29 mouse cellular contexts compared by ENCODE assay signal in the genomic region with DNA sequence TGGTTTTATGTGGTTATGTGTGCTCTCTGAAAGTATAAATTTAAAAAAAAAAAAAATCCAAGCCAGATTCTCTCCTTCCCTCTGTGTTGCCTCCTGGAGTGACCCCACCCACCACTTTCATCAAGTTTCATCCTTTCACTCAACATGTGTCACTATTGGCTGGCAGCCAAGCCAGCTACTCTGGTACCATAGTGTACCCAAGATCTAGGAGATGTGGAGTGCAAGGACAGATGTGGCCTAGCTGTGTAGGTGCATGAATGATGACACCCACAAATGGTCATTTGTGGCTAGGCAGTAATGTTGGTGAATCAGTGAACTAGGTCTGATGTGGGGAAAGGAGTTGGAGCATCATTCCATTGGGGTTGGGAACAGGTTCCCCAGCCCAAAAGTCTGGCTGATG. TPM values are rescaled to one million over a fixed set of nuclear protein-coding genes. Genes with fewer than 3 reads are reported as not detected.
DNase-seq lines count a peak whose midpoint lies in the region; ATAC-seq and TF ChIP-seq lines count a peak whose summit lies in the region.
"Had no signal": no experiment of that assay in that cellular context is flagged by ENCODE, and none has a peak within 500 bp of the region (broad histone marks: within the 10 kb centered on the region; RNA-seq: fewer than 3 reads in every experiment).

No protein-coding gene starts in this region.

- no peak overlapping the region for H3K9ac ChIP-seq in embryonic facial prominence, embryonic 14.5 days (ENCODE audit: low read depth, low read length)
- H3K9ac ChIP-seq in midbrain, postnatal 0 days (replicated peaks; ENCODE audit: low read length, poor library complexity, severe bottlenecking): no peak overlapping the region
- no peak overlapping the region for H3K9ac ChIP-seq in midbrain, embryonic 16.5 days (ENCODE audit: low read depth, low read length)
- H3K9ac ChIP-seq: embryonic facial prominence, embryonic 15.5 days; heart, embryonic 15.5 days; hindbrain, embryonic 14.5 days had no signal

- DNase-seq in embryonic facial prominence, embryonic 14.5 days (ENCODE audit: low spot score): peak; percentile 44
- DNase-seq in embryonic facial prominence, embryonic 10.5 days (ENCODE audit: low spot score): no peak
- DNase-seq in midbrain, postnatal 0 days (ENCODE audit: low spot score): no peak
- DNase-seq in 3T3-L1 (ENCODE audit: low read depth, low spot score) (peak; percentile 64), MN1 (ENCODE audit: low spot score) (peak; percentile 58)
- no peak for DNase-seq in heart, postnatal 36 days
- no peak for DNase-seq in spleen, adult 18-20 months
- DNase-seq: adrenal gland, postnatal 14 days; cerebellum, adult 11-12 months; cerebellum, adult 9-10 months; cerebellum, postnatal 25 days; gastrocnemius, postnatal 10 days; heart, postnatal 14 days had no signal

- no peak overlapping the region for H3K4me3 ChIP-seq in embryonic facial prominence, embryonic 14.5 days (ENCODE audit: low read depth, low read length)
- H3K4me3 ChIP-seq in embryonic facial prominence, embryonic 10.5 days: no peak overlapping the region
- H3K4me3 ChIP-seq in midbrain, postnatal 0 days (ENCODE audit: low read depth, low read length): no peak overlapping the region
- H3K4me3 ChIP-seq in midbrain, embryonic 16.5 days (ENCODE audit: low read depth, low read length): no peak overlapping the region
- H3K4me3 ChIP-seq: embryonic facial prominence, embryonic 15.5 days; erythroblast, embryonic 14.5 days; forebrain, embryonic 10.5 days; heart, adult 2 months; heart, embryonic 15.5 days; hindbrain, embryonic 10.5 days had no signal

- no peaks in the 10 kb centered on the region for H3K36me3 ChIP-seq in embryonic facial prominence, embryonic 14.5 days (ENCODE audit: control insufficient read depth, insufficient read depth, low read length)
- H3K36me3 ChIP-seq in embryonic facial prominence, embryonic 10.5 days (replicated peaks): no peaks in the 10 kb centered on the region; the same call in 1 of the 2 replicates
- H3K36me3 ChIP-seq in midbrain, postnatal 0 days (ENCODE audit: insufficient read depth, low read length): peaks cover 7% of the 10 kb centered on the region; the same call in 1 of the 2 replicates
- H3K36me3 ChIP-seq in midbrain, embryonic 16.5 days (ENCODE audit: control insufficient read depth, insufficient read depth, low read length): peaks cover 2% of the 10 kb centered on the region; the same call in 1 of the 2 replicates
- H3K36me3 ChIP-seq: embryonic facial prominence, embryonic 15.5 days; forebrain, embryonic 10.5 days; heart, embryonic 15.5 days; hindbrain, embryonic 10.5 days had no signal

- H3K27ac ChIP-seq in embryonic facial prominence, embryonic 14.5 days (replicated peaks; ENCODE audit: low read depth, low read length): no peak overlapping the region
- no peak overlapping the region for H3K27ac ChIP-seq in embryonic facial prominence, embryonic 10.5 days (replicated peaks)
- H3K27ac ChIP-seq in midbrain, postnatal 0 days (ENCODE audit: low read depth, low read length): no peak overlapping the region
- H3K27ac ChIP-seq in midbrain, embryonic 16.5 days (ENCODE audit: low read length): no peak overlapping the region
- H3K27ac ChIP-seq: embryonic facial prominence, embryonic 15.5 days; forebrain, embryonic 10.5 days; heart, adult 2 months; heart, embryonic 15.5 days; hindbrain, embryonic 10.5 days; hindbrain, embryonic 14.5 days had no signal

- no peaks in the 10 kb centered on the region for H3K27me3 ChIP-seq in embryonic facial prominence, embryonic 14.5 days (replicated peaks; ENCODE audit: control insufficient read depth, insufficient read depth, low read length)
- H3K27me3 ChIP-seq in embryonic facial prominence, embryonic 10.5 days (replicated peaks; ENCODE audit: low read depth, poor library complexity, severe bottlenecking): no peaks in the 10 kb centered on the region
- H3K27me3 ChIP-seq in midbrain, postnatal 0 days (ENCODE audit: insufficient read depth, low read length): no peaks in the 10 kb centered on the region
- no peaks in the 10 kb centered on the region for H3K27me3 ChIP-seq in midbrain, embryonic 16.5 days (ENCODE audit: control insufficient read depth, insufficient read depth, low read depth, low read length)
- H3K27me3 ChIP-seq: embryonic facial prominence, embryonic 15.5 days; heart, embryonic 15.5 days; Patski had no signal

- H3K4me2 ChIP-seq in embryonic facial prominence, embryonic 14.5 days (ENCODE audit: low read depth, low read length): no peak overlapping the region
- no peak overlapping the region for H3K4me2 ChIP-seq in midbrain, postnatal 0 days (ENCODE audit: low read depth, low read length, poor library complexity, severe bottlenecking)
- H3K4me2 ChIP-seq in midbrain, embryonic 16.5 days (ENCODE audit: low read length): no peak overlapping the region
- H3K4me2 ChIP-seq: embryonic facial prominence, embryonic 15.5 days; heart, embryonic 11.5 days; heart, embryonic 15.5 days; hindbrain, embryonic 14.5 days had no signal

- 0 out of 2 replicates have a peak, but pooled peaks have one; percentile 37 for ATAC-seq in embryonic facial prominence, embryonic 14.5 days (ENCODE audit: low read depth)
- 0 out of 2 replicates have a peak, but pooled peaks have one; percentile 26 for ATAC-seq in midbrain, postnatal 0 days (ENCODE audit: low FRiP score)
- no peak for ATAC-seq in midbrain, embryonic 16.5 days
- ATAC-seq: activated CD4-positive, CD25-positive, alpha-beta regulatory T cell, adult 4 months; forebrain, embryonic 16.5 days; Patski had no signal

- no peaks in the 10 kb centered on the region for H3K9me3 ChIP-seq in embryonic facial prominence, embryonic 14.5 days (ENCODE audit: control insufficient read depth, low read length)
- no peaks in the 10 kb centered on the region for H3K9me3 ChIP-seq in embryonic facial prominence, embryonic 10.5 days
- no peaks in the 10 kb centered on the region for H3K9me3 ChIP-seq in midbrain, postnatal 0 days (ENCODE audit: low read length)
- H3K9me3 ChIP-seq in midbrain, embryonic 16.5 days (replicated peaks; ENCODE audit: control insufficient read depth, low read length, poor library complexity, severe bottlenecking): no peaks in the 10 kb centered on the region
- H3K9me3 ChIP-seq: embryonic facial prominence, embryonic 15.5 days; forebrain, embryonic 10.5 days; heart, embryonic 15.5 days; hindbrain, embryonic 10.5 days had no signal

- no peak for TF ChIP-seq CTCF in midbrain, postnatal 0 days (IDR thresholded peaks at IDR 0.05)

- intact Hi-C loops in heart, postnatal 36 days (cut with DNase I): no loop called here

- H3K4me1 ChIP-seq in embryonic facial prominence, embryonic 14.5 days (ENCODE audit: control insufficient read depth, insufficient read depth, low read length): no peaks in the 10 kb centered on the region
- H3K4me1 ChIP-seq in embryonic facial prominence, embryonic 10.5 days: peaks cover 8% of the 10 kb centered on the region
- no peaks in the 10 kb centered on the region for H3K4me1 ChIP-seq in midbrain, postnatal 0 days (ENCODE audit: insufficient read depth, low read length)
- H3K4me1 ChIP-seq in midbrain, embryonic 16.5 days (ENCODE audit: control insufficient read depth, insufficient read depth, low read length): no peaks in the 10 kb centered on the region
- H3K4me1 ChIP-seq: embryonic facial prominence, embryonic 15.5 days had no signal

RNA-seq across cellular contexts. Expression of a gene that starts 13.1 kb away (rescaled TPM):
- polyA plus RNA-seq in embryonic facial prominence, embryonic 14.5 days (2014; fragmentation: Nextera tagmentation; extraction: Ambion mirVana): 630 and 649 TPM in 2 replicates
- polyA plus RNA-seq in embryonic facial prominence, embryonic 10.5 days (2016; fragmentation: Nextera tagmentation; extraction: Ambion mirVana): 585 and 615 TPM in 2 replicates
- 79.2 and 79.3 TPM in 2 replicates for total RNA-seq in midbrain, postnatal 0 days (2014; rRNA removed)
- polyA plus RNA-seq in midbrain, postnatal 0 days (2015; fragmentation: Nextera tagmentation; extraction: Ambion mirVana): 598 and 619 TPM in 2 replicates
- polyA plus RNA-seq in midbrain, embryonic 16.5 days (2015; fragmentation: Nextera tagmentation; extraction: Ambion mirVana): 568 and 608 TPM in 2 replicates
- total RNA-seq in heart, postnatal 36 days (2021): 100 to 1,000 TPM; 213 to 229 TPM

RNA-seq across cellular contexts. Expression of a gene that starts 35.2 kb away (rescaled TPM):
- polyA plus RNA-seq in embryonic facial prominence, embryonic 14.5 days (2014; fragmentation: Nextera tagmentation; extraction: Ambion mirVana): 200 and 220 TPM in 2 replicates
- 307 and 312 TPM in 2 replicates for polyA plus RNA-seq in embryonic facial prominence, embryonic 10.5 days (2016; fragmentation: Nextera tagmentation; extraction: Ambion mirVana)
- 103 and 107 TPM in 2 replicates for total RNA-seq in midbrain, postnatal 0 days (2014; rRNA removed)
- polyA plus RNA-seq in midbrain, postnatal 0 days (2015; fragmentation: Nextera tagmentation; extraction: Ambion mirVana): 244 and 250 TPM in 2 replicates
- polyA plus RNA-seq in midbrain, embryonic 16.5 days (2015; fragmentation: Nextera tagmentation; extraction: Ambion mirVana): 291 and 304 TPM in 2 replicates
- total RNA-seq in heart, postnatal 36 days (2021): 10 to 100 TPM; 79.2 to 83.6 TPM

RNA-seq across cellular contexts. Expression of a gene that starts 43.3 kb away (rescaled TPM):
- polyA plus RNA-seq in embryonic facial prominence, embryonic 14.5 days (2014; fragmentation: Nextera tagmentation; extraction: Ambion mirVana): 1.5 and 1.6 TPM in 2 replicates
- polyA plus RNA-seq in embryonic facial prominence, embryonic 10.5 days (2016; fragmentation: Nextera tagmentation; extraction: Ambion mirVana): 0.55 and 0.76 TPM in 2 replicates
- 0.61 TPM in 1 of 2 replicates, not detected in the other for total RNA-seq in midbrain, postnatal 0 days (2014; rRNA removed)
- 0.93 and 1.4 TPM in 2 replicates for polyA plus RNA-seq in midbrain, postnatal 0 days (2015; fragmentation: Nextera tagmentation; extraction: Ambion mirVana)
- 0.98 and 1.1 TPM in 2 replicates for polyA plus RNA-seq in midbrain, embryonic 16.5 days (2015; fragmentation: Nextera tagmentation; extraction: Ambion mirVana)
- total RNA-seq in heart, postnatal 36 days (2021): 1 to 10 TPM; 2.0 TPM
- polyA plus RNA-seq: erythroblast, embryonic 14.5 days had no signal

RNA-seq across cellular contexts. Expression of a gene that starts 53.2 kb away (rescaled TPM):
- not detected in 2 replicates for polyA plus RNA-seq in embryonic facial prominence, embryonic 14.5 days (2014; fragmentation: Nextera tagmentation; extraction: Ambion mirVana)
- polyA plus RNA-seq in embryonic facial prominence, embryonic 10.5 days (2016; fragmentation: Nextera tagmentation; extraction: Ambion mirVana): not detected in 2 replicates
- not detected in 2 replicates for total RNA-seq in midbrain, postnatal 0 days (2014; rRNA removed)
- polyA plus RNA-seq in midbrain, postnatal 0 days (2015; fragmentation: Nextera tagmentation; extraction: Ambion mirVana): not detected in 2 replicates
- not detected in 2 replicates for polyA plus RNA-seq in midbrain, embryonic 16.5 days (2015; fragmentation: Nextera tagmentation; extraction: Ambion mirVana)
- total RNA-seq in heart, postnatal 36 days (2021): not detected
- total RNA-seq: adrenal gland, adult 18-20 months; adrenal gland, postnatal 14 days; gastrocnemius, postnatal 10 days; gastrocnemius, postnatal 4 days; heart, adult 2 months; heart, postnatal 14 days had no signal
- polyA plus RNA-seq: activated CD4-positive, CD25-positive, alpha-beta regulatory T cell, adult 4 months; cortical plate, adult 2 months; embryonic facial prominence, embryonic 15.5 days; erythroblast, embryonic 14.5 days; forebrain, embryonic 10.5 days; forebrain, embryonic 16.5 days; frontal cortex, adult 2 months; heart, adult 2 months; heart, embryonic 11.5 days; heart, embryonic 15.5 days; hindbrain, embryonic 10.5 days; hindbrain, embryonic 14.5 days; Patski had no signal

Comparison
In these comparisons a context has a peak if more than half of its experiments do, and no peak if none do; other contexts are left out.
1. DNase-seq: peak in embryonic facial prominence, embryonic 14.5 days (single experiment), 3T3-L1 (single experiment) and MN1 (single experiment); none in embryonic facial prominence, embryonic 10.5 days (single experiment), midbrain, postnatal 0 days (single experiment), heart, postnatal 36 days (0 of 2) and spleen, adult 18-20 months (0 of 2).